Mouse (Mus musculus) cerebellum, adult 11-12 months (tissue): ENCODE measurements around the gene Olfr914.

Experiments
- DNase-seq: peaks from one replicate; pipeline ENCODE4 v3.0.0; 2022

The Olfr914 gene

GRCm38 (mm10) chr9:38604802-38605201 is at the start of gene Olfr914:
Gene Olfr914, plus strand, starts transcription at chr9:38605102.
- DNase-seq, result no peak

DNA sequence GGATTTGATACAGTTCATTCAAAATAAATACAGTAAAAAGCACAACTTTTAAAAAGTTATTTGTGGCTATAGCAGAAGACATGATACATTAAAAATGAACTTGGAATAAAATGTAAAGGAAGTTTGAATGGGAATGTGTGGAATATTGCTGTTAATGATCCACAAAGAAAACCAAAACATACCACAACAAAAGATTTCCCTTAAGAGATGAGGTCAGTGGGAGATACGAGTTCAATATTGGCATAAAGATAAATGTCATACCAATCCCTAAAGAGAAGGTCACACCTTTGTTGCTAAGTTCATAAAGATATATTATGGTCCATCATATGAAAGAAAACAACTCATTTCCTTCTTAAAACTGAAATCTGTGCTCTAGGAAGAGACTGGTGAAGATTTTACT is 25.0 kb upstream of the Olfr914 start, which contains the start of gene Olfr912:
Olfr912 (plus strand) TSS at position 301 of the 400 bp plus-strand sequence.
- no peak for DNase-seq

DNA sequence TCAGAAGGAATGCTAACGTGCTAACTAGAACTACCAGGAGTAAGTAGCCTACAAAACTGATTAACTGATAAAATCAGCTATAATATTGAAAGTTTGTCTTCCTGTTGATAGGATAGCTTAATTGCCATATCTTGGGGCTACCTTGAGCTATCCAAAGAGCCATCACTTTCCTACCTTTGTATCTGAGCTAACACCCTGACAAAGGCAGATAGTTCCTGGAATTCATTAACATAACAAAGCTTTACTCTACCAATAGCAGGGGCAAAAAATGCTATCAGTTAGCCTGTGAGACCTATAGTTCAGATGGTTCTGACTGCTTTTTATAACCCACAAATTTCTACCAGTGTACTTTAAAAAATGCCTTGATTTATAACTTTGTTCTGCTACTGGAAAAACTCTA is 13.8 kb upstream of the Olfr914 start:
- DNase-seq, result no peak

GRCm38 (mm10) chr9:38592459-38592858 is 12.4 kb upstream of the Olfr914 start, which contains the start of gene Olfr913:
Gene Olfr913, plus strand, starts transcription at chr9:38592759.
- no peak for DNase-seq

- DNase-seq, result no peak
These were observed 27.5 kb downstream of the Olfr914 start for GRCm38 (mm10) chr9:38632406-38632805.

DNA sequence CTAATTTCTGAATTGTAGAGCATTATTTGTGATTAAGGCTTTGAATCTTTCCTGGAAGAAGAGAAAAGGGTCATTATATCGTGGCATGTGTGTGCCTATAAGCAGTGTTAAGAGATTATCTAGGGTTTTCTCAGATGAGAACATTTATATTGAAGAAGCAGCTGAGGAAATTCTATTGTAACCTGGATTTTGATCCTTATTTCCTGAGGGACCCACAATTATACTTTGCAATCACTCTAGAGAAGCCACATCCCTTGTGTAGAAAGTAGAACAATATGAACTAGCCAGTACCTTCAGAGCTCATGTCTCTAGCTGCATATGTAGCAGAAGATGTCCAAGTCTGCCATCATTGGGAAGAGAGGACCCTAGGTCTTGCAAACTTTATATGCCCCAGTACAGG is 54.9 kb downstream of the Olfr914 start, which contains the start of gene Olfr916:
Olfr916 (minus strand) TSS at position 101 of the 400 bp plus-strand sequence.
- no peak for DNase-seq
